Mouse (Mus musculus) right cerebral cortex, postnatal 10 days (tissue): ENCODE measurements around the gene Lrguk.
A peak's percentile ranks its signal among the peaks of the same experiment; 100 is the strongest.

Experiments
- DNase-seq, 2 experiments: peaks; one replicate each; pipeline ENCODE4 v3.0.0; 2021; ENCODE audit warnings: low spot score in 2 of 2

Lrguk gene

DNA sequence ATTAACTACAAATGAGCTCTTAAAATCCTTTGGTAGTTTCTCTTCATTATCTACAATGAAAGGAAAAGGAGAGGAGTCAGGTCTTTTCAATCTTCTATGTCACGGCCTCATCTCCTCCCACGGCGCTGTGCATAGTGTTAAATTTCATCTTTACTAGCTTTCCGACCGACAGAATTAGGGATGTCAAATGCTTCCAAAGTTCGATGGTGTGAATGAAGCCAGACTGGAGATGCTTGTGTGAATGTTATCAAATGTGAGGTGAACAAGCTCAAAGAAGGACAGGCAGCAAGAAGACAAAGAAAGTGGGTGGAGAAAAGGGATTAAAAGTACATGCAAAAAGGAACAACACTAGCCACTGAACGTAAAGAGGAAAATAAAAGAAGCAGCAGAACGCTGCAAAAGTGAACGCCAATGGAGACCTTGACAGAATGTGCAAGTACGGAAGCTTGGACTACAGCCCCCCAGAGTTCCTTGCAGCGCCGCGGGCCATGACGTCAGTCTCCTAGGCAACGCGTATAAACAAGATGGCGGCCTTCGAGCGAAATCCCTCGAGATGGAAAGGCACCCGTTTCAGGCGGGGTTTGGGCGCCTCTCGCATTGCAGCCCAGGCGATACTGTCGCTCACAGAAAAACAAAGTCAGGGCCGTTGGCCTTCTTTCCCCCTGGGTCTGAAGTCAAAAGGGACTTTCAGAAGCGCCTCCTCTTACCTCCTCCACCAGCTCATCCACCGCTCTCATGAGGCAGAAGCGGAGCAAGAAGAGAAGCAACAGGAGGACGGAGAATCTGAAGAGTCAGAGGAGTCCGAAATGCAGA lies at the start of gene Lrguk:
Gene Lrguk (plus strand): TSS at position 516 of the 813 bp plus-strand sequence.
- peak; percentile 94 to 95 for DNase-seq

DNA sequence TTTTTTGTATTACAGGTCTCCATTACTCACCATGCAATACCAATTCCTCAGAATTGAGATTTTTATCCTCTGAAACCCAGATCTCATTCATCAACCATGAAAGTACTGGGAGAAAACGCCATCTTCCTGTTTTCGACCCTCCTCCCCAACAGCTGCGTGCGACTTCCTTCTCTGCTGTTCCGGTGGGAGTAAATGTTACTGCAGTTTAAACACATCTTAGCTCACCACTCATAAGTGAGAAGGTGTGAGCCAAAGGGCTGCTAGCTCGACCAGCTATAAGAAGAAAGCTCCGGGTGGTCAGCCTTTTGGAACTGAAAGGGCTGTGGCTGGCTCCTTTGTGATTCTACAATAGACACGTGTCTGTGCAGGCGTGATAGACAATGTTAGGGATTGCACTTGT lies 46.5 kb upstream of the Lrguk start:
- DNase-seq: no peak

DNA sequence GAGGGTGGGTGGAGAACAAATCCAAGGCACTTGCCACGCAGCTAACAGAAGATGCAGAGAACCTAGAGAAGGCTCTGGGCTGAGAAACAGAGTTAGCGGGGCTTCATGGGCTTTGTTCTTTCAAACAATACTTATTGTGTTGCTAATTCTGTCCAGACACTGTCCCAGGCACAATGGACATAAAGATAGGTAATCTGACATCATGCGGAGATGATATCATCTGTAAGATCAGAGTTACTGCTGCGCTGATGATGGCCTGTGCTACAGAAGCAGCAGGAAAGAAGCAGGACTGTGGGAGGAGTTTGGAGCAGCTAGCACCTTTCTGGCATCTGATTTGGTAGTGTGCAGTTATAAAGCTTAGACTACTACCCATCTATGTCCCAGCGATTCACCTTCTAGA lies 42.1 kb upstream of the Lrguk start:
- no peak for DNase-seq

DNA sequence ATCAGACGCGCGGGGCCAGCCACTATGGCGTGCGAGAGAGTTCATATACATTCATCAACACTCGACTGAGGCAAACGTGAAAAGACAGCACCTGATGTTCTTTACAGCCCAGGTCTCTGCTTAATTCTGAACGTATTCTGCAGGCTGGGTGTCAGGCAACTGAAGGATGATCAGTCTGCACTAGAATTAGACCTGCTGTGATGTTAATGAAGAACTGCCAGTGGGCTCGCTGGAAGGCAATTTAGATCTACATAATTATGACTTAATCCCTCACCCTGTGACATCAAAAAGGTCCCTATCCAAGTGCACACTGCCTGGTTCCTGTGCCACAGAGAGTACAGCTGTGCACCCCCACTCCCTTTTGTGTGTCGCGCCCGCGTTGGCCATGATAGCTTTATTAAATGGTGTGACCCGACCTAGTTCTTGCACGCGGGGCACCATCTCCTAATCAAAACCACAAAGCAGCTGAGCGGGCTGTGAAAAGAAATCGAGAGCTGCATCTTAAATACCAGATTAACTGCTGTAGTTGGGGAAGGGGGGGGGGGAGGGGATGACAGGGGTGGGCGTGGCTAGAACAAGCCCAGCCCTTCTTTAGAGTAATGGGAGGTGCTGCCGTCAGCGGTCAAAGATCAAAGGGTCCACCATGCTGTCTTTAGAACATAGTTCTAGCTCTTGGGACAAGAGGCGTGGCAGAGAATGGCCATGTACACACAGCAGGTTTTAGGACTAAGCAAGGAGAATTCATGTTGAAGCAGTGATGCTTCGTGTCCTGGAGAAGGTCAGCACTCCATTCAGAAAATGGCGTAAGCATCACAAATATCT lies 36.8 kb upstream of the Lrguk start:
- DNase-seq: peak in 1 of 2 experiments; percentile 34

DNA sequence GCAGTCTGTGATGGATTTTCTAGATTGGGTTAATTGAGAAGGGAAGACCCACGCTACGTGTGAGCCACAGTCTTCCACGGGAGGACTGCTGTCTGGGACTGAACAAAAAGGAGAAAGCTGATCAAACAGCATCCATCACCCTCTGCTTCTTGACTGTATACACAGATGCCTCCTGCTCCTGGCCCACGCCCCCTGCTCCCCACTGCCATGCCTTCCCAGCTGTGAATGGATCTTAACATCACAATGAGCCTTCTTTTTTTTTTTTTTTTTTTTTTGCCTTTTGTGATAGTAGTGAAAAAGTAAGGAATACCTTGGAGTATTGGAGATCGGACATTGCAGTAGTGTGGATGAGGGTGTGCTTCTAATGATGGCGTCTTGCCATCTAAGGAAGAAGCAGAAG lies 35.4 kb upstream of the Lrguk start:
- no peak for DNase-seq

DNA sequence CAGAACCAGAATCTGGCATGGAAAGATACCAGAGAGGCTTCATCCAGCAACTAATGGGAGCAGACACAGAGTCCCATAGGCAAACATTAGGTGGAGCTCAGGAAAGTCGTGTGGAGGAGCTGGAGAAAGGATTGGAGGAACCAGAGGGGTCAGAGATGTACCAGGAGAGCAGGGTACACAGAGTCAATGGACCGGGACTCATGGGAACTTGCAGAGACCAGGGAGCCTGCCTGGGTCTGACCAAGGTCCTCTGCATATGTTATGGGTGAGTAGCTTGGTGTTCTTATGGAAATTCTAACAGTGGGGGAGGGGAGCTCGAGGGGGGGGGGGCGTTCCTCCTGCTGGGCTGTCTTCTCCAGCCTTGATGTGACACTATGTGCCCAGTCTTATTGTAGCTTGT lies 30.7 kb upstream of the Lrguk start:
- DNase-seq: no peak

DNA sequence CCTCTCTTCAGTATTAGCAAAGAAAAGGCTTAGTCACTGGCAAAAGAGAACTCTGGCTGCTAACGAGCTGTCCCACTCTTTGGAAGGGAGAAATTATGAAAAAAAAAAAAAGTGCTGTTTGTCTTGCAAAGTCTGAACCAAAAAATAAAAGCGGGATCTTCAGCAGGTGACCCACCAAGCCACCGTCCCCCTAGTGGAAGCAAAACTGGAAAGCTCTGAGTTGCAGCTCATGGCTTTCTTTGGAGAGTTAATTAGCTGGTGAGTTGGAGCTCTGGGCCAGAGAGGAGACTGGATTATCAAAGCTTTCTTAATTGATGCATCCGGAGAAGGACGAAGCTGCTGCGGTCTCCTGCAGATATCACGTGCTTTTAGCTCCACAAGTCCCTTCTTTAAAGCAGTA lies 29.7 kb upstream of the Lrguk start:
- no peak for DNase-seq

DNA sequence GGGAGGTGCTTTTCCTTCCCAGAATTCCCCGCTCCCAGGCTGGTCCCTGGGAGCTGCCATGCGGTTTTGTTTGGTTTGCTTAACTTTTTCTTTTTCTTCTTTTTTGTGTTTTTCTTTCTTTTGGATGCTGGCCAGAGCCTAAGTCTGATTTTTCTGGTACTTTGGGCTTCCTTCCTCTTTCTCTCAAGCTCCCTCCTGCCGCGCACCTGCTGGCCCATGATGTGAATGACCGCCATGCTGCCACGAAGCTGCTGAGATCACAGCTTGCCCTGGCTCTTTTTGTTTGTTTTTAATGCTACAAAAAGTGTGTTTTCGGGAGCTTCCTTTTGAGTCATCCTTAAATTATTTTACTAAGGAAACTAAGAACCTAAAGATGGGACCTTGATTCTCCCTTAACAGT lies 28.6 kb upstream of the Lrguk start:
- no peak for DNase-seq

DNA sequence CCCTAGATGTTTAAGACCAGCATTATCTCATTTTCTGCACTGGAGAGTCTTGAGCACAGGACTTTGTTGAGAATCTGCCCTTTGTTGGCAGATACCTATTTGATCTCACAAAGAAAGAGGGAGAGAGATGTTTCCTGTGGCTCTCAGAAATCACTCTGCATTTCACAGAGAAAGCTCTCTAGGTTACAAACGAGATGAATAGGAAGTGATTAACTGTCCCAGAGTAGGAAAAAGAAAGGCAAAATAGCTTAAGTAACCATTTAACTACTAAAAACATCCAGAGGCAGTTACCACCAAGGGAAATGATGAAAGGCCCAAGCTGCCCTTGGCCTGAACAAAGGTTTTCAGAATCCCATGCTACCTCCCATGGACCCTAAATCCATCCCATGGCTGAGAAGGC lies 26.2 kb upstream of the Lrguk start:
- no peak for DNase-seq

DNA sequence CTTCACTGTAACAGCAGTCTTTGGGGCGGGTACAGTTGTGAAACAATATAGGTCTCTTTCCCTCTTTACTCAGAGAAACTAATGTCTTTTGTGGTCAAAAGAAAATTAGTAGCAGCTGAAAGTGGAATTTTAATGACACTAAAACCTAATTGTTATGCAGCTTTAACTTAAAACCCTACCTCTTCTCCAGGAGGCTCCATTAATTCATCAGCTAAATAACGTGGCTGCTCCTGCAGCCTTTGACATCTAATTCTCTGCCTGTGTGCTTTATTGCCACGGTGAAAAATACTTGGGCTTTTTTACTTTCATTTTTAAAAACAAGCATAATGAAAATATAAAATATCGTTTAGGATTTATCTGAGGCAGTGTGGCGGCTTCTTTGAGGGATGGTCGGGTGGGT lies 15.8 kb upstream of the Lrguk start:
- no peak for DNase-seq

DNA sequence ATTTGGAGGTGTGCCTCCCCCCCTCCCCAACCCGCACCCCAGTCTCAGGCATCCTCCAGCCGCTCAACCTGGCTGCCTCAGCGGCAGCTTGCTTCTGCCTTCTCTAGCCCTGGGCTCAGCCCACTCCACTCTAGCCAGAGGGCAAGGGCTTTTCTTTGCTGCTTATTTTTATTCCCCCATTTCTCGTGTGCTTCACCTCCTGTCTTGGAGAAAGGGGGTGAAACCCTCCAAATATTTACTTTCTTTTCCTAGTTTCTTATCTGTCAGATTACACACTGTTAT lies 439 bp downstream of the Lrguk start:
- peak in 1 of 2 experiments; percentile 22 for DNase-seq

DNA sequence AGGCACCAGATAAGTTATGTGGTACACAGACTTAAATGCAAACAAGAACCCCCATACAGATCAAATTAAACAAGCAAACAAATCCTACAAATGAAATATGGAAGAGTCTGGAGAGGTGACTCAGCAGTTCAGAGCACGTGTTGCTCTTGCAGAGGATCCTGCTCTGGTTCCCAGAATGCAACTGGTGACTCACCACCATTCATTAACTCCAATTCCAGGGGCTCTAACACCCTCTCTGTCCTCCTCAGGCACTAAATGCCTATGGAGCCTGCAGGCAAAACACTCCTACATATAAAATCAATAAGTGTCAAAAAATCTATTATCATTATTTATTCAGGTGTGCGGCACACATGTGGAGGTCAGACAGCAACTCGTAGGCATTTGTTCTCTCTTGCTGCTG lies 4.8 kb downstream of the Lrguk start:
- DNase-seq: no peak

DNA sequence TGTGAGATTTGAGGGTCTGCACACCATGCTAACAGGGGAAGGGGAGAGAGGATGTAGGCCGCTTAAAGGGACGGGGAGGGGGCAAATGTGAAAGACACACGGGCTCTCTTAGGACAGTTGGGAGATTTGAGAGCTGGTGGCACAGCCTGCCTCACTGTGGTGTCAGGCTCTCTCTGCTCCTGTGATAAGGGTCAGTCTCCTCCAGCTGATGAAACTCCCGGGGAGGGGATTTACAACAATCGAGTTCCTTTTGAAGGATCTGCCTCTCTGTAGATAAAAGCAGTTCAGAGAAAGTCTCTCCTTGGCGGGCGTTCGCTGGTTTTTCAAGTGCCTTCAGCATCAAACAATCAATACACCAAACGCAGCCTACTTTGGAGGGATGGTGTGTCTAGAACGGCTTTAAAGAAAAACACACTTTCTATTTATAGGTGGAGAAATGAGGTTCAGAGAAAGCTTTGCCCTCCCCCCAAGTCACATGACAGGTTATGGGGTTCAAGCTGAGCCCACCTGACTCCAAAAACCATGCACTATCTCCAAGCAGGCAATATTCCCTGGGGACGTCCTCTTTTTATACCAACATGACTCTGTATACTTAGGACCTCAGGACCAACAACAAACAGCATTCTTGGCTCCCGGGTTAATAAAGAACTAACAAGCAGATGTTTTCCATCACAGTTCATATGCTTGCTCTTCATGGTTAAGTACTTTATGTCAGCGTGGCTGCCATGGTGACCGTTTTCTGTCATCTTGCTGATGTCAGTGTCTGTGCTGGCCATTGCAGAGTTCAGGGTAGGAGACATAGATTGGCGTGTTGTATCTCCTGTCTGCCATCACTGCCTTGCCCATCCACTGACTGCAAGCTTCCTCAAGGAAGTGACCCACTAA lies 5.6 kb downstream of the Lrguk start:
- DNase-seq: no peak

DNA sequence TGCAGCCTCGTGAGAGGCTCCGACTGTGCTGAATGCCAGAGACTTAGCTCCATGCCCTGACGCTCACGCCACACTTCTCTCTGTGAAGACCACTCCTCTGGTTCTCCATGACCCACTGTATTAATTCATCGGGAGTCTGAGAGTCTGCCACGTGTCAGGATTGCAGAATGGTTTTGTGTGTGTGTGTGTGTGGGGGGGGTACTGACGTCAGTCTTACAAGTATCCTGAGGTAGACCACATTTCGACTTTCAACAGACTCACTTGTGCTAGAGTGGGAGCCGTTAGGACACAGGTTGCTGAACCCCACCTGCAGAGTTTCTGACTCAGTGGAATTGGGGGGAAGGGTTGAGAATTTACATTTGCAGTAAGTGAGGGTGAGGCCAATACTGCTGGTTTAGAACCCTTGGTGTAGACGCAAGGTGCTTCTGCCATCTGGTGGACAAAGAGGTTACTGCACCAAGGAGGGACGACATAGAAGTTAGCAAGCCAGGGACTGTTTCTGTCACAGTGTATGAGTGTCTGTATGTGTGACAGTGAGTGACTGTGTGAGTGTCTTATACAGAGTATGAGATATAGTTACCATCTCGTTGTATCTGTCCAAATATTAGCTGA lies 11.5 kb downstream of the Lrguk start:
- DNase-seq: peak; percentile 88 to 92

DNA sequence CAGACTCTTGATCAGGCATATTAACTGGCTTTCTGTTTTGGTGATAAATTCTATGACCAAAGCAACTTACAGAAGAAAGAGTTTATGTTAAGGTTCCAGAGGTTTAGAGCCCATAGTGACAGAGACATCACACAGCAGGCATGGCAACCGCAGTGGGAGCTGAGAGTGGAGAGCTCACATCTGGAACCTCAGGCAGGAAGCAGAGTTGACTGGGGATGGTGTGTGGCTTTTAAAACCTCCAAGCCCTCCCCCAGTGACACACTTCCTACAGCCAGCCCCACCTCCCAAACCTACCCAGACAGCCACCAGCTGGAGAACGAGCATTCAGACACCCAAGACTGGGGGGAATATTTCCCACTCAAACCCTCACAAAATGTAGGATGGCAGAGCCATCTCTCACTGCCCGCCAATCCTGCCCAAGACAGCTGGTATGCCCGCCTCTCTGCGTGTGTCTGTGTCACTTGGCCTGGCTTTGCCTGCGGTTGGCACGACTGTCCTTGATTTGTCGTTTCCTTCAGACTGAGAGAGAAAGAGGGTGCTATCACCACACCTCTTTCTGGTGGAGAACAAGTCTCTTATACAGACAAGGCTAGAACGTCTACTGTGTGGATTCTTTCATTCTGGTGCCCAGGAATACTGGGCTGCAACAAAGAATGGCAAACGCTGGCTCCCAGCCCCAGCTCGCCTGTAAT lies 12.5 kb downstream of the Lrguk start:
- no peak for DNase-seq

DNA sequence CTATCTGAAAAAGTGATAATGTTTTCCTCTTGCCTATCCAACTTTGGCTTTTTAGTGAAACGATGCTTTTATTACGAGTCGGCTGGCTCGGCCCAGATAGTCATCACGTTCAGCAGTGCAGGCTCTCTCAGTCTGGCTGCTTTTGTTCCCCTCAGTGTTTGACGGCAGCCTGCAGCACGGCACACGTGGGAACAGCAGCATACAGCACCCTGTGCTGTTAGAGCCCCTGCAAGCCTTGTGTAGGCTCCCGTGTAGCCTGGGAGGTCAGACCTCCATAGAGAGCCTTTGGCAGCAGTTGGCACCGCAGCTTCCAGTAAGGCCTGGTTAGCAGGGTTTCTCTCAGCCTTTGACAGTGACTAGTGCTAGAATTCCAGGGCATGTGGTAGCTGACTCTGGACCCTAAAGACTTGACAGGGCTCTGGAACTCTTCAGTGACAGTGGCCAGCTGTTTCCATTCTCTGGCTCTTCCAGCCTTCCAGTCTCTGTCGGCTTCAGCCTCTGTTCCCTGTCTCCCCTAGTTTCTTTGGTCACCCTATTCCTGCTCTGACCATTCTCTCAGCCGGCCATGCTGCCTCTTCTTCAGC lies 15.1 kb downstream of the Lrguk start:
- no peak for DNase-seq

DNA sequence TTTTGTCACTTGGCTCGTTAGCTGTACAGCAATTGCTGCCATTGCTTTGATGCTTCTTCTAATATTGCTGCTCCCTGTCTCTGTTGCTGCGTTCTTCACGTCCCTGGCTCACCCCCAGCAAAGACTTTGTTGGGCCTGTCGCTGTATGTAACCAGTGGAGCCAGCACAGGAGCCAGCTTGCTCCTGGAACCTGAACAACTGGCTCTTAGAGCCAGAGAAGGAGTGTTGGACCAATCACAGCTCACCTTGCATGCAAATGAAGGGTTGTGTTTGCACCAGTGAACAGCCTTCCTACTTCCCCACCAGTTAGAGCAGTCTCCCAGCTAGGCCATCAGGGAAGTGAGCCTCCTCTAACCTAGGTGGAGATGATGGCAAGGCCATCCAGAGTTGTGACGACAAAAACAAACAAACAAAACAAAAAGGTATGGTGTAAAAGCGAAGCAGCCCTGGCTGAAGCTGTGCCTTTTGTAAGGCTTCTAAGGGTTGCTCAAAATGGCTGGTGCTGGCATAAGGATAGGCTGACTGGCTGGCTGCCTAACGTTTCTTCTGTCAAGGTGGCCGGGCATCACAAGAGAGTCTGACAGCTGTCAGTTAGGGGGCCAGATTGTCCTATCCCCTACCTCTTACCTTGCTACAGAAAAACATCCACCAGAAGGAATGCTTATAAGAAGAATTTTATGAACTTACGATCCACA lies 15.7 kb downstream of the Lrguk start:
- DNase-seq: peak in 1 of 2 experiments; percentile 23

DNA sequence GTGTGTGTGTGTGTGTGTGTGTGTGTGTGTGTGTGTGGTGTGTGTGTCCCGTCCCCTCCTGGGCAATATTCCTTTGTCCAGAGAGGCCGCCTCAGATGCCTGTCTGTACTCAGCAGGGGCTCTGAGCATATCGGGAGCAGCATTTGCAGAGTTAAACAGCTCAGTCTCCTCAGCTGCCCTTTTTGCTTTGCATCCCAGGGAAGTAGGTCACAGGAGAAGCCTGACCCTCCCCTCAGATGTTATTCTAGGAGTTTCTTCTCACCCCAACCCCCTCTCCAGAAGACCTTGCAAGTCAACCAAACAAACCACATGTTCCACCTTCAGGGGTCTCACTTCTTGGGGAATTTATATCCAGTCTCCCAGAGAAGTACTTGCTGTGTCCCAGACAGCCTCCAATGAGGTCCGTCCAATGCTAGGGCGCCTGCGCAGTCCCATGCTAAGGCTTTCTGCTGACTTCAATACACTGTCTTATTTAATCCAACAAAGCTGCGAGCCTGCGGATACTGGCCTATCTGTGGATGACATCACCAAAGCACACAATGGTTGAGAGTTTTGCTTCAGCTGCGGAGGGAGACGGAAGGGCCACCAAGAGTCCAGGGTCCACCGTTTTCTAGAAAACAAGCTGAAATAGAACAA lies 17.4 kb downstream of the Lrguk start:
- DNase-seq: no peak

DNA sequence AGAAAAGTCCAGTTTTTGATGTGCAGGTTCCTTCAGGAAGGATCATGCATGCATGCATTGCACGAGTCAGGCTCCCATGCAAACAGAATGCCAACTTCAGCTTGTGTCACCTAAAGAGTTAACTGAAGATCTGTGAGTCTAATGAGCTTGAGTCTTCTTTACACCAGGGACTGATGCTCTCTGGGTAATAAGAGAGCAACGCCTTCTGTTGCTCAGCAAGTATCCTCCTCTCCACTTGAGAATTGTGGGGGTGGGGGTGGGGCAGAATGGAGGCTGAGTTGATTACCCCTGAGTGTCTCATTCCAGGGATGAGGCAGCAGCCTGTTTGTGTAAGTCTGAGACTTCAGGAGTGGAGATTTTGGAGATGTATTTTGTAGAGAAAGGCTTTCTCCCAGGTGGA lies 20.2 kb downstream of the Lrguk start:
- DNase-seq: no peak

DNA sequence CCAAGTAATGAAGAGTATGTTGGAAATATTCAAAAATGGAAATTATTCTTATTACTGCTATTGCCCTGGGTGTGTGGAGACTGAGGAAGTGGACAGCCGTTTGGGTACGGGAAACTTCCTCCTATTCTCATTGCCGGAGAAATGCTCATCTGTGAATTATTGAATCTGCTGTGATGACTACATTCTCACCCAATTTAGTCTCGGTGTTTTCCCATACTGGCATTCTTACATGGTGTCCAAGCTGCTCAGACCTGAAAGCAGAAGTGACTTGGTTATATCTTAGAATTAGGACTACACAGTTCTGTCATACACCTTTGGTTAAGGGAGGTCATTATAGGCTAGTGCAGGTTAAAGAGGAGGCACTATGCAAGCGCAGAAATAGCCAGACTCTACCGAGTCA lies 30.5 kb downstream of the Lrguk start:
- no peak for DNase-seq
